Mouse (Mus musculus): ENCODE results near the gene Pros1.
A peak's percentile ranks its signal among the peaks of the same experiment; 100 is the strongest.

The Pros1 gene

DNA sequence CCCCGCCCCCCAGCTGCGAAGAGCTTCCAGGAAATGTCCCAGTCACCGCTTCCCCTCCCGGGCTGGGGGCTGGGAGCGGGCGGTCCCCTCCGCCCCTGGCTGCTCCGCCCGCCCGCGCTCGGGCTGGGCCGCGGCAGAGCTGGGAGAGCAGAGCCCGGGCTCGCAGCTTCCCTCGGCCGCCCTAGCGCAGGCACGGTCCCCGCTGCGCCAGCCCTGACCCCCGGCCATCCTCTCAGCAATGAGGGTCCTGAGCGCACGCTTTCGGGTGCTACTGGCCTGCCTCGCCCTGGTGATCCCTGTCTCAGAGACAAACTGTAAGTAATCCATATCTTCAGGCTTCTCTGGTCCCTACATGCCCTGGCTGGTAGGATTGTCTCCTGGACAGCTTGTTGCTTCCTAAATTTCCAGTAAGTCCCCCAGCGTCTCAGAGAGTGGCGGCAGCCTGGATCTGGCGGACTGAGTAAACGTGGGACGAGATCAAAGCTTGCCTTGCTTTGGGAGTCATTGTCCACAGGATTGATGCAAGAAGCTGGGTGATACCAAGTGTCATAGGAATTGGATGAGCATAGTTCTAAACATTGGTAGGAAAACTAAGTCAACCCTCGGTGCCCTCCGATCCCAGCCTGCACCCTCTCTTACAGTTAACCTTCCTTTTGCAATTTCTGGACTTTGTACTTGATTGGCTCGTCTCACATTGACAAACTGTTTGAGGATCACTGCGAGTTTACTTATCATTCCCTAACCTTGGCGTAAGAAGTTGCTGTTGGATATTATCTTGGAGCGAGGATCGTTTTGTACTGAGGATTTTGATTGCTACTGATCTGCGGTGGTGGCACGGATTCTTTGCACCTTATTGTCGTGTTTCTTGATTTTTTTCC is at the start of gene Pros1:
TSS of gene Pros1 (plus strand) at position 117 of the 878 bp plus-strand sequence.
- DNase-seq: peak; percentile 85

DNA sequence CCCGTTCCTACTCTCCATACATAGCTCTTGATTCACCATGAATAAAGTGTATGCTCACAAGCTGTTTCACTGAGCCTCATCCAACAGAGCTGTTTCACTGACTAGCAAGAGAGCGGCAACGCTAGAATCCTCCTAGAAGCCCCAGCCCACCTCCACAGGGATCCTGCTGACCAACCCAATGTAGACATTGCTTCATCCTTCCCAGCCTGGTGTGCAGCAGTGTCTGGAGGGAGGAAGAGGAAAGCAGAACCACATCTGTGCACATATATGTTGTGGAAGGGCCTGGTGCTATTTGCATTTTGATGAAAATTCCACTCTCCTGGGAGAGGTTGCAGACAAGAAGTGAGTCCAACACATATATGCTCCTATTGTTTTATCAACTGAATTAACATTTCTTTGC is 49.5 kb upstream of the Pros1 start:
- no peak for DNase-seq

DNA sequence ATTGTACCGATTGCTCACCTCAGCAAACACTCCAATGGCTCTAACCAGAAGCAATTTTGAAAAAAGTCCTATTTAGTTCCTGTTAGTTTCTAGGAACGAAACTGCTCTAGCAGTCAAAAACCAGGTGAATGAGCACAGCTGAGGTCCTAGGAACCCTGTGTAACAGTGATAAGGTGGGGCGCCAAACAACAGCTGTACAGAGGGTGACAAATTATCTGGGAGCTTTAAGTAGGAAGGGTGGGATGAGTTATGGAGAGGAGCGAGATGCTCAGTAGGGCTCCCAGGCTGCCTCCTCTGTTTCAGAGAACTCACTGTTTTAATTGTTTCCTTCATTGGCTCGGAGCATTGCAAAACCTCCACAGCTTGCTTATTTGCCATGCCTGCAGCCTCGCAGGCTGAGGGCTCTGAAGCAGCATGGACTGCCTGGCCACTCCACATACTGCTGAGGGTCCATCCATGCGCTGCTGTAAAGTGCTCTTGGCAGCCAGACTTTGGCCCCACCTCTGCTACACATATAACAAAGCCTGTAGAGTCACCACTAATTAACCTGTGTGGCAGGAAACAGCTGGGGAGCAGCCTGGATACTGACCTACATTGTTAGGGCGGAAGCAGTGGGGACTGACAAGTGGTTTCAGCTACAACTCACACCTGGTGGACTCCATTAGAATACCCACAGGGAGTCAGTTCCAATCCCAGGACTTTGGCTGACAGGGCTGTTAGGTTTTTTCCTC is 46.7 kb upstream of the Pros1 start:
- peak; percentile 29 for DNase-seq

DNA sequence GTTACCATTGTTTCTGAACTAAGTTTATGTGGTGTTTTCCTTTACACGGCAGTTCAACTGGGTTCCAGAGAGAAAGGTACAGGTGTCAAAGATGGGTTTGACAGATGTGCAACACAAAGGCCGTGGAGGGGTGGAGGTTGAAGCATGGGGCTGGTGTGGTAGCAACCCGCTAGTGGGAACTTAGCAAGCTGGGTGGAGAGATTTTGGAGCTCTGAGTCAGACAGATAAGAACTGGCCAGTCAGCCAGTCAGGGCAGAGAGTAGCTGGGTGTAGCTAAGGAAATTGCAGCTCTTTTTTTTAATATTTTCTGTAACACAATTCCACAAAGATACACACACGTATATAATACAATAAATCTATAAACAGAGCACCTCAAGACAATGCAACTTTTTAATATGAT is 43.3 kb upstream of the Pros1 start:
- DNase-seq: no peak

DNA sequence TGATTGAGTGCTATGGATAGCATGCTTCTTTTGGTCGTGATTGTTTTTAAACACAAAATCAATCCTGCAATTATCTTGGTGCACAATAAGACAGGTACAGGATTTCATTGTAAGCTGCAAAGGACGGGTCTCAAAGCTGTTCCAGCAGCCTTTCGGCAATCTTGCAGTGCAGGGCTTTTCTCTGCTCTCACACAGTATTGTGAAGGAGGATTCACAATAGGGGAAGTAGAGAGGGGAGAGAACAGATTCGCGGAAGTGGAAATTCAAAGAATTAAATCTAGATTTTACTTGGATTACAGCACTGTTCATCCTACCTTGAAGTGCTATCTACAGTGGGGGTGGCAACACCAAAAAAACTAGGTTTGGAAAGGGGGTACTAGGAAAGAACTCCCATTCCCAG is 40.3 kb upstream of the Pros1 start:
- no peak for DNase-seq

DNA sequence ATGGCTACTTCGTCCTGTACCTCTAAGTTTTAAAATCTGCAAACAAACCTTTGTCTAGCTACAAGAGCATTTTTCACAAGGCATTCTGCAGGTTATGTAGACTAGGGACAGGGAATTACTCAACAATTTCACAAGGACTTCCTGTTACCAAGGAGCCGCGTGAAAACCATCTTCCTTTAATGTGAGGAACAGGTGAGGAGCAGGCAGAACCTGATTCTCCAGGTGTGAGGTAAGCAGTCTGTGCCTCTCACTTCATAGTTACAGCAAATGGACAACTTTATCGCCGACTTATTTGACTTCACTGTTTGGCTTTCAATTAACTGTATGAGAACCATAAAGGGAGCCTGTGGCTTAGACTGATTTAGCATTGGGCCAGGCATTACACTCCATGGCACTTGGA is 39.6 kb upstream of the Pros1 start, which contains the start of gene Stx19:
TSS of gene Stx19 (plus strand) at position 186 of the 400 bp plus-strand sequence.
- DNase-seq: no peak

DNA sequence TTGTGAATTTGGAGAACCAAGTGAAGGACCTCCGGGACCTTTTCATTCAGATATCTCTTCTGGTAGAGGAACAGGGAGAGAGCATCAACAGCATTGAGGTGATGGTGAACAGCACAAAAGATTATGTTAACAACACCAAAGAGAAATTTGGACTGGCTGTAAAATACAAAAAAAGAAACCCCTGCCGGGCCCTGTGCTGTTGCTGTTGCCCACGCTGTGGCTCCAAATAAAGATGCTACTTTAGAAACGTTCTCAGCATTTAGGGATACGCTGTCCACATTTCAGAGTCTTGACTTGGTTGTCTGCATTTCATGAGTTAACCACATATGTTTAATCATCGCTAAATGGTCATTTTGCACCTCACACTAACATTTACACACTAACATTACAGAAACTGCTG is 31.6 kb upstream of the Pros1 start:
- DNase-seq: no peak

DNA sequence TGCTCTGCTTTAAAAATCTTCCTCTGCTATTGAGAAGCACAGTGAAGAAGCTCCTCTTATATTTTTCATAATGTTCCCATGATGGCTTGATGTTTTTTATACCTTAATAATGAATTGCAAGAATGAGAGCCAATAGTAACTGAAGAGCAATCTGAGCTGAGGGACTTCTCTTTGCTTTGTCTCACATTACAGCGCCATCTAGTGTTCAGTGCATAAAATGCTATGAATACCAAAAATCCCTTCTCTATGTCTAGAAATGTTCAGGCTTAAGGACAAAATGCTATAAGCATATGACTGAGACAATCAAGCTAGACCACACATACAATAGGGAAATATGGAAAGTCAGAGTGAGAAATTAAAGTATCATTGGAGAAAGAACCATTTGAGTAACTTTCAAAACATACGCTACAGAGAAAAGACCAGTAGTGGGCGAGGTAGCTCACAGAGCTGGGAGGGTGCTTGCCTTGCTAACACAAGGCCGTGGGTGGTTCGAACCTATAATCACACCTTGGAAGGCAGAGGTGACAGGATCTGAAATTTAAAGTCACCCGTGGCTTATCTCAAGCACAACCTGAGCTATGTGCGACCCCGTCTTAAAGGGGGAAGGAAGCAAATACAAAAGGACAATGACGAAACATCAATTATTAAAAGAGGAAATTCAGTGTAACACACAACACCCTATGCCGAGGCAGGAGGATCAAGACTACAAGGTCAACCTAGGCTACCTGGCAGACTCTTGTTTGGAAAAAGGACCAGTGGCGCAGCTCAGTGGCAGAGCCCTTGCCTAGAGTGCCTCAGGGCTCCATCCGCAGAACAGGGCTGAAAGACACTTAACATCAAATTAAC is 27.7 kb upstream of the Pros1 start:
- no peak for DNase-seq

DNA sequence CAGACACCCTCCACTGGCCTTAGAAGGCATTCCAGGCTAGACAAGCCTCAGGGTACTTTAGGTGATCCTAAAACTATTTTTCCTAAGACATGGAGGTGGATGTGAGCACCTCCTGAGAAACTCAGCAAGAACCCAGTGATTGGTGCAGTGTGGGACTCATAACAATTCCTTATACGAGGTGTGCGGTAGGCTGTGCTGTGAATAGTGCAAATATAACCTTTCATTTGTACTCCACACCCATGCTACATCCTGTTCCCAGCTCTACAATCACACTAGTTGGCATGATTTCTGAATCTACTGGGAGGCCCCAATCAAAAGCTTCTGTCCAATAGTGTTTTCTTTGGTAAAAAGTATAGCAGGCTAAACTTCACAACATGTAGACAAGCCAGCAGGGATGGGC is 22.1 kb upstream of the Pros1 start:
- no peak for DNase-seq

DNA sequence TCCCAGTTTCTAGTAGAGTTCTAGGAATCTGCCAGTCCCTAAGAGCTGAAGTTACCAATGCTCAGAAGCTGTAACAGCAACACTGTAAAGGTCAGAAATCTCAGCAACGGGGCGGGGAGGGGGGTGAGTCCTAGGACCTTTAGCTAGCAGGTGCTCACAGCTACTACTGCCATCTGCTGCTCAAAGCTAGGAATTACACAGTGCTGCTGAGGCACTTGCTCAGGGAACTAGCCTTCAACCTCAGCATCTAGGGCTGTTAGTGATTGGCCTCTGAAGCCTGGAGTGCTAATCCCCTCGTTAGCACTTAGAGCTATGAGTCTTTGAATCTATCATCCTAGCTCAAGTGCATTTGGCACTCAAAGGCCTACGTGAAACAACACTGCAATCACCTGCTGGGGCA is 21.6 kb upstream of the Pros1 start:
- DNase-seq: peak; percentile 69

DNA sequence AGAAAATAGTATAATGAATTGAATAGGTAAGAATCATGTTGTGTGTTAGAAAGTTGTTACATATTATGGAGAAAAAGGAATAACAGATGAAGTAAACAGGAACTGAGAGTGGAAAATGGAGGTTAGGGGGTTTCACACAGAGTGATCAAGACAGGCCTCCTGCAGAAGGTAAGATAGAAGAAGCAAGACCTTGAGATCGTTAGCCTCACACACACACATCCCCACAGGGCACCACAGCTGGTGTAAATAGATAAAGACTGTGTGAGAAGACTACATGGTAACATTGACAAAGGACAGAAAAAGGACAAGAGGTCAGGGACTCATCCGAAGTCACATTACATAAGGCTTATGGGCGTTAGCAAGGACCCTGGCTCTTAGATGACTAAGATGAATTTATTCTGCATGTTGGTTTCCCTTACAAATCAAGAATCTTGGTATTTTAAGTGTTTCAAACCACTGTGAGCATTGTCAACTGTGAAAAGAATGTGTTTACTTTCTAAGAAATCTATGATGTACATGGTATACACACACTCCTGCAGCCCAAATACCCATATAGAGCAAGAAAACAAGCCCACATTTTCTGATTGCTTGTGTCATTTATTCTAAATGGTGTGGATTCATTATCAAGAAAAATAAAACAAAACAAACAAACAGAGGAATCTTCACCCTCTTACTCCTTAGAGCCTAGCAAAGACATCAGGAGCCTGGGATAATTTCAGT is 19.9 kb upstream of the Pros1 start:
- DNase-seq: no peak

DNA sequence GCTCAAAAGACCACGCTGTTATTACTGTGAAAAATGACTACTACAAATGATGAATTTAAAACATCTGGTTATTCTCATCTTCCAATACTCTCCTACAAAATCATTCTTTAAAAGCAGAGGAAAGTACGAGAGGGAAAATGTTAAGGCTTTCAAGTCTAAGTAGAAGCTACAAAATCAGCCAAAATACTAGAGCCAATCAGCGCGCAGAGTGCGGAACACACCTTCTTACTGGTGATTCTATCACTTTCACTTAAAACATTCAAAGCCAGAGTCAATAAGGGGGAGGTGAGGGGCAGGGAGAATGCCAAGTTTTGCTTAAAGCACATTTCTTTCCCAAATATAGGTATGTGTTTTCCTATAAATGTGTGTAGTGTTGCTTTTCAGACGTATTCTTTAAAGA is 8.8 kb upstream of the Pros1 start:
- DNase-seq: no peak

DNA sequence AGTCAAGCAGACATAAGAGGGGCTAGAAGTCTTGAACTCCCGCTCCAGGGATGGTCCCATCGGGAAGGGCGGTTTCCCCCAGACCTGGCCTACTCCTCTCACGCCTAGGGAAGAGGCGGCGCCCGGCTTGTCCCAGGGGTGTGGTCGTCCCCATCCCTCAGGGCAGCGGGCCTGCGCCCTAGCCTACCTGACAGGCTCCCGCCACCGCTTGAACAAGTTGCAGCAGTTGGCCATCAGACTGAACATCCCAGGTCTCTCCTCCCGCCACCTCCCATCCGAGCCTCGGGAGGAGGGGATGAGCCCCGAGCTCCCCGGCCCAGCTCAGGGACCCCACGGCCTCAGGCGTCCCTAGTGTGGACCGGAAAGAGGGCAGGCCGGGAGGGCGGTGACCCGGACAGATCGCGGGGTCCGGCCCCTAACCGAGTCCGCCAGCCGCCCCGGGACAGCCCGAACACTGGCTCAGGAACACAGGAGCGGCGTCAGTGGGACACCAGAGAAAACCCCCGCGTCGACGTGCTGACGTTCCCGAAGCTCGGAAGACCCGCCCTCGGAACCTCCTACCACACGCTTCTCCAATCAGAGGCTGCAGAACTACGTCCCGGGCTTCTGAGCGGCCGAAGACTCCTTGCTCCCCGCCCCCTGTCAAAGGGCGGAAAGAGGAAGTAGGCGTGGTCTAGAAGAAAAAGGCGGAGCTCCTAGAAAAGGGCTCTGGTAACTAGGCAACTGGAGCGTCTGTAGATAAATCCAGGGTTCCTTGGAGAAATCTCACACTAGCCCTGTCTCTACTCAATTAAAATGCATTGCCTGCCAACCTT is 7.4 kb upstream of the Pros1 start, which contains the start of gene Arl13b:
TSS of gene Arl13b (minus strand) at position 543 of the 815 bp plus-strand sequence.
- DNase-seq: peak; percentile 95

DNA sequence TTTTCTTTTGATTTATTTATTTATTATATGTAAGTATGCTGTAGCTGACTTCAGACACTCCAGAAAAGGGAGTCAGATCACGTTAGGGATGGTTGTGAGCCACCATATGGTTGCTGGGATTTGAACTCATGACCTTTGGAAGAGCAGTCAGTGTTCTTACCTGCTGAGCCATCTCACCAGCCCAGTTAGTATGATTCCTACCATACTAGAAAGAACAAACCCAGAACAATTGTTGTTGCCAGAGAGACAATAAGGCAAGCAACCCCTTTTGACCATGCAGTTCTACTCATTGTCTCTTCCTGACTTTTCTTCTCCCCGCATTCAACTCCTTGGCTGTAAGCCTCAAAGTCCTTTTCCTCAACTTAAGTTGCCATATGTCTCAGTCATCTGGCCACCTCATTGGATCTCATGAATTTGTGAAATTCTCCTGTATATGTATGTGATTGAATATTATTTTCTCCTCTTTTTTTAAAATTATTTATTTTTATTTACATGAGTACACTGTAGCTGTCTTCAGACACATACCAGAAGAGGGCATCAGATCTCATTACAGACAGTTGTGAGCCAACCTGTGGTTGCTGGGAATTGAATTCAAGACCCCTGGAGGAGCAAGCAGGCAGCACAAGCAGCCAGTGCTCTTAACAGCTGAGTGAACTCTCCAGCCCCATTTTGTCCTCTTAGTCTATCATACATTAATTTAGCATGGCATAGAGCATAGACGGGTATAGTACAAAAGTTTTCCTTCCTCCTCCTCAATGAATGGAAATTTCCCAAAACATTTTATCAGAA is 1.4 kb upstream of the Pros1 start:
- no peak for DNase-seq

DNA sequence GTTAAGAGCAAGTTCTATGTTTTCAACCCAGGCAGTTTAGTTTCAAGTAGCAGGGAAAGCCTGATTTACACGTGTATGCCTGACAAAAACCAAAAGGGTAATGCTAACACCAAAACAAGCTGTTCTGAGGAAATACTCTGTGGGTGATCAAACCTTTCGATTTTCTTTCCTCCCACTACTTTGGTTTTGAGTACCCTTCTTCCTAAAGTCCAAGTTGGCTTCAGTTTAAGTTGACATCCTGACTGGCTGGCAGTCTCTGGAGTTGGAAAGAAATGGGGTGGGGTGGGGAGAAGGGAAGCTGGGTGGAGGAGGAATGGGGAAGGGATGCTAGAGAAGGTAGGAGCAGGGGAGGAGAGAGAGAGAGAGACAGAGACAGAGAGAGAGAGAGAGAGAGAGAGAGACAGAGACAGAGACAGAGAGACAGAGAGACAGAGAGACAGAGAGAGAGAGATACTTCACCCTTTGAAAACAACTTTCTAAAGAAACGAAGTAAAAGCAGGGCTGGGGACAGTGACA is 438 bp upstream of the Pros1 start:
- DNase-seq: no peak

DNA sequence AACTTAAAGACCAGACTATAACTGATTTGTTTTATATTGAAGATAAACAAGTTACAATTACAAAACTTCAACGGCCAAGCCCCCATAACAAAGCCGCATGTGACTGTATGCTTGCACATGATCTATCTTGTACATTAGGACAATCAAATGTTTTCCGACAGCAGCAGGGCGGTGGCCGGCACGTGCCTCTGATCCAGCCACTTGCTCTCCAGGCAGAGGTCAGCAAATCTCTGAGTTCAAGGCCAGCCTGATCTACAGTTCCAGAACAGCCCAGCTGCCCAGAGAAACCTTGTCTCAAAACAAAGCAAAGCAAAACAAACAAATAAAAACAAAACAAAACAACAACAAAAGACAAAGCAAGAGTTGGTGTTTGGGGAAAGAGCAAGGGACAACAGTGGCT is 1.3 kb downstream of the Pros1 start:
- DNase-seq: no peak

DNA sequence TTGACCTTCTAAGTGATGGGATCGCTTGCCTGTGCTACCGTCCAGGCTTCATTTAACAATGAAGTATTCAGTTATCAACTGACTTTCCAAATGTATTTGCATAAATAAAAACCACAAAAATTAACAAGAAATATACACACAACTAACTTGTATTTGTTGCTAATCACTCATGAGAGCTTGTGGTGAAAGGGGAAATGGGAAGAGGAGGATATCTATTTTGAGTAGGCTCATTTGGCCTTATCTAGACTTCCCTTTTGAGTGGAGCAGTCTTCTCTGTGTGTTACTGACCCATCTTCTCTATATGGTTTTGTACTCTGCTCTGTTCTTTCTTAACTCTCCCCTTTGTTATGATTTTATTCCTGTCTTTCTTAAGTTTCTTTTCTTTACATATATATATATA is 2.2 kb downstream of the Pros1 start:
- no peak for DNase-seq

DNA sequence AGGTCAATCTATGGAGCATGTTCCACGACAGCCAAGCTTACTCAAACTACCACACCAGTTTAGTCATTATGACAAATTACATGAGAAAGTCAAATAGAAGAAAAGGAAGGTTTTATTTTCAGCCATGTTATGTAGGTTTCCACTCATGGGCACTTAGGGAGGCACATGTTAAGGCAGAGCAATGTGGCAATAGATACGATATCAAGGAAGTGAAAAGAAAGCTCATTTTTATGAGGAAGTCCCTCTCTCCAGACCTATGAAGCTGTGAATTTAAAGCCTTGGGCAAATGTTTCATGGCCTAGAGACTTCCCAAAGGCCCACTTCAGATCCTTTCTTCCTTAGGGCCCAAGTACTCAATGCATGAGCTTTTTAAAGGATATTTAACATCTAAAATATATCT is 3.4 kb downstream of the Pros1 start:
- DNase-seq: no peak

DNA sequence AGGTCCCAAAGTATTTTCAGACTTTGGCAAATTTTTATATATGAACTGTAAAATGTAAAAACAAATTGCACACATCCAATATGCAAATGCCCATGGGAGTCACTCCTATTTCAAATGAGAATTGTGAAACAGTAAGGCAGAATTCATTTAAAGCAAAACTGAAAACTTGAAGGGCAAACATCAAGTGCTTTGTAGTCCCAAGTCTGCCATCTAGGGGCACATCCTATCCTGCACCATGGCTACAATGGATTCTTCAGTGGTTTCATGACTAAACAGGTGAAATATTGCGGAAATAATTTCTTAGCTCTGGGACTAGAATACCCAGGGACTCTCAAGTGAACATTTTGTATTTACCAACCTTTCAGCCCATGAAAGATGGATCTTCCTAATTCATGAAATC is 3.9 kb downstream of the Pros1 start:
- DNase-seq: peak; percentile 29

DNA sequence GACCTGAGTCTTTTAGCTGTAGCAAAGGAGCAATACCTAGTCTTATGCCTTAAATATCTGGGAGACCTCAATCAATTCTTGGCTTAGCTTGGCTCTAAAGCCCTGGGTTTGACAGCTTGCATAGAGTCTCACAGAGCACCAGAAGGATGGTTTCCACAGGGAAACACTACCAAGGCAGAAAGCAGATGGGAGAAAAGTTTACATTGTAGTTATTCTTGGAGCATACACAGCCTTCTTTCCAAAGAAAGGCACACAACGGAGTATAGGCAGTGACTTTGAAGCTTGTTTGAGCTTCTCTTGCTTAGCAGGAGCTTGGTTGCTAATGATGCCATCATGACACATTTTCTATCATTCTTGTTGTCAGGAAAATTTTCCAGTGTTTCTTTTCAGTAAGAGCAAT is 6.0 kb downstream of the Pros1 start:
- DNase-seq: no peak

DNA sequence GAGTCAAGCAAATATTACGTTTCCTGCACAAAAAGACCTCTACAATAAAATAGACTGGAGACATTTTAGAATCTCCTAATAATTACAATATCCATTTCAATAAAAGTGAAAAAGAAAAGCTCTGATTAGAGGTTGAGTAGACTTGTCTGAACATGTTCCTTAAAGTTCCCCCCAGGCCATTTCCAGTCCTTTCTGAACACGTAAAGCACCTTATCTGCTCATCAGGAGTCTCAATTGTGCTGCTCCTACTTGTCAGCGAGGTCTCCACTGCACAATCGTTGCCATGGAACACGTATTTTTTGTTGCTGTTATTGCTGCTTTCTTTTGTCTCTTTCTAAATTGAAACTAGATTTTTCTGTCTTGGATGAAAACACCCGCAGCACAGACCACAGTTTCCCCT is 7.3 kb downstream of the Pros1 start:
- no peak for DNase-seq
